Mouse (Mus musculus) heart, adult 2 months (tissue): ENCODE measurements around the gene Rassf8. TPM values are rescaled to one million over a fixed set of nuclear protein-coding genes. Genes with fewer than 3 reads are reported as not detected.

Source experiments
- DNase-seq, 2 experiments: peaks; one replicate each; pipeline ENCODE4 v3.0.0; 2021
- H3K27ac ChIP-seq: fragments of 200-600 bp; 2 replicates; pipeline ENCODE4 v1.8.1; 2022
- H3K27me3 ChIP-seq: fragments of 200-500 bp; 2 replicates; pipeline ENCODE4 v1.6.1; 2012; ENCODE audit warnings: mild to moderate bottlenecking, low read length, inconsistent platforms, mixed read lengths; ENCODE audit not compliant: control insufficient read depth, insufficient read depth
- H3K36me3 ChIP-seq: fragments of 200-500 bp; 2 replicates; pipeline ENCODE4 v1.6.1; 2012; ENCODE audit warnings: low read length, inconsistent platforms; ENCODE audit not compliant: control insufficient read depth, insufficient read depth
- H3K4me1 ChIP-seq: fragments of 200-500 bp; 2 replicates; pipeline ENCODE4 v1.6.1; 2011; ENCODE audit warnings: low read length; ENCODE audit not compliant: control insufficient read depth, insufficient read depth
- H3K4me3 ChIP-seq: fragments of 200-600 bp; 2 replicates; pipeline ENCODE4 v1.8.1; 2022
- H3K79me2 ChIP-seq: fragments of 200-500 bp; replicated peaks from 2 replicates; pipeline ENCODE4 v1.6.1; 2012; ENCODE audit warnings: mild to moderate bottlenecking, inconsistent platforms, low read length, moderate library complexity, mixed read lengths; ENCODE audit not compliant: control insufficient read depth, insufficient read depth
- H3K9ac ChIP-seq: fragments of 200-500 bp; 2 replicates; pipeline ENCODE4 v1.6.1; 2012; ENCODE audit warnings: low read depth, mild to moderate bottlenecking, control low read depth, inconsistent platforms, low read length, mixed read lengths
- CTCF ChIP-seq: fragments of 200-600 bp; IDR thresholded peaks from 2 replicates; pipeline ENCODE4 v1.8.1; 2022; ENCODE audit warnings: antibody characterized with exemption, mild to moderate bottlenecking, moderate library complexity
- EP300 ChIP-seq: fragments of 200-500 bp; IDR thresholded peaks from 2 replicates; pipeline ENCODE4 v1.6.1; 2011; ENCODE audit warnings: low read depth, low read length, control low read depth; ENCODE audit not compliant: insufficient read depth
- POLR2A ChIP-seq: fragments of 200-500 bp; IDR thresholded peaks from 2 replicates; pipeline ENCODE4 v1.6.1; 2011; ENCODE audit warnings: mild to moderate bottlenecking, low read depth, low read length, control low read depth; ENCODE audit not compliant: insufficient read depth
- WGBS: fragments of 180-500 bp; shearing (Covaris S2); methylation state at CpG from one replicate; pipeline ENCODE4 v1.1.7; 2018; 5-methylcytosine and 5-hydroxymethylcytosine counted together
- intact Hi-C: fragments of 180-260 bp; cut with DNase I; formaldehyde crosslinking; loops from one replicate; pipeline ENCODE4 v1.15.1; 2025
- polyA plus RNA-seq: library from polyadenylated mRNA; depleted of rRNA; stranded (reverse); fragments of >200 nt; gene quantifications from 2 replicates; pipeline ENCODE4 v1.2.3, GENCODE M21; 2012; rRNA removed
- total RNA-seq, 2 experiments: library from RNA; stranded (reverse); gene quantifications; 2 replicates each; pipeline ENCODE4 v1.2.3; 2021

Rassf8 gene
- total and polyA plus RNA-seq, 3 experiments = 18.1 to 58.2 (median 56.9) TPM

DNA sequence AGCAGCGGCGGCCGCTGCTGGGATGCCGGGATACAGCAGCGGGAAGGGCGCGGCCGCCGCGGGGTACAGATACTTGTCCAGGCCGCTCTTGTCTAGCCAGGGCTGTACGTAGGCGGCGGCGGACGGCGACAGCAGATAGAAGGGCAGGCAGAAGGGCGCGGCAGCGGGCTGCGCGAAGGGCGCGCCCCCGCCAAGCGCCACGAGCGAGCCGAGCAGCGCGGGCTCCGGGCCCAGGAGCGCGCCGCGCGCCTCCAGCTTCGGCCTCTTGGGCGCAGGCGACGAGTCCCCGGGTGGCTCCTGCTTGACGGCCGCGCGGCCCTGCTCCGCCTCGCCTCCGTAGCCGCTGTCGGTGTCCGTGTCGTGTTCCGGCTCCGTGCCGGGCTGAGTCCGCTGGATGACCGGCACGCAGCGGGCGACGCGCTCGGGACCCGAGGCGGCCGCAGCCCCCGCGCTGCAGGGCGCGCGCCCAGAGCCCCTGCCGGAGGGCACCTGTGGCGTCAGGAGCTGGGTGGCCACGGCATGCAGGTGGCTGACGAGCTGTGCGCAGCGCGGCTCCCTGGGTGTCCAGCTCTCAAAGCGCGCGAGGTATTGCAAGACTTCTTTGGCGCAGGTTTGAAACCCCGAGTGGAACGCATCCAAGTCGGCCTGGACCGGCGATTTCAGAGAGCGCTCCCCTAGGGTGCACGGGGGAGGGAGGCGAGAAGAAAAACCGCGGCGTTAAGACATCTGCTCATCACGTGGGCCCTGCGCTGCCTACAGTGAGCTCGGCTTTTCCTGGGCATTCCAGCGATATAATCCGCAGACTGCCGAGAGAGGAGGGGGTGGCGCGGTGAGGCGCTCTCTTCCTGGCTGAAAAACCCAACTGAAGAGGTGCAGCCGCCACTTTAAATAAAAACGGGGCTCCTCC, 116.8 kb downstream of the Rassf8 start:
- H3K9ac ChIP-seq = peak overlapping the region; percentile 99
- no peak for TF ChIP-seq CTCF
- TF ChIP-seq POLR2A = peak; percentile 55
- peak; percentile 39; the same call in 1 of the 2 replicates for TF ChIP-seq EP300
- H3K79me2 ChIP-seq = 0 out of 2 replicates have a peak, but pooled peaks cover 4% of the 10 kb centered on the region
- H3K4me1 ChIP-seq = peaks cover 6% of the 10 kb centered on the region
- peak; percentile 81 to 85 for DNase-seq
- under 1% methylated on average over 105 of the region's 105 CpGs for WGBS
- H3K4me3 ChIP-seq = peak overlapping the region; percentile 66
- no peaks in the 10 kb centered on the region for H3K27me3 ChIP-seq
- intact Hi-C loops = no loop called here
- peak overlapping the region; percentile 80 for H3K27ac ChIP-seq
- H3K36me3 ChIP-seq = peaks cover 10% of the 10 kb centered on the region

DNA sequence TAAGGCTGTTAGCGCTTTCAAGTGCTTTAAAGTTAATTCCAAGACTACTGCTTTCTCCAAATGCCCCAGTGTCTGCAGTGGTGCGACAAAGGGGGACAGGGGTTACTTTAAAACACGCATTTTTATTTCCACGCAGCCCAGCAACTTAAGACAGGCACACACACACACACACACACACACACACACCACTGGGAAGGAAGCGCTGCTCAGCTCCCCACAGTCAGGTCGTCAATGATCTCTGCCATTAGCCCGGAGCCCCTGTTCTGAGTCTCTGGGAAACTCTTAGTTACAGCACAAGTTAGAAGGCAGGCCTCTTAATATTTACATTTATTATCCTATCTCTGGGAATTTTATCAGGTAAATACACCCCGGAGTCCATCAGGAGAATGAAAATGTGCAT, 117.6 kb downstream of the Rassf8 start:
- TF ChIP-seq POLR2A (no peak; the same call in 1 of the 2 replicates), EP300 (no peak), CTCF (no peak)
- H3K27ac ChIP-seq = peak overlapping the region; percentile 97
- H3K27me3 ChIP-seq = no peaks in the 10 kb centered on the region
- H3K9ac ChIP-seq = peak overlapping the region; percentile 99
- intact Hi-C loops = loop anchor here (2.0 kb wide), 1 partner anchor 407 kb away; no protein-coding TSS in a partner anchor
- peaks cover 10% of the 10 kb centered on the region for H3K36me3 ChIP-seq
- 0 out of 2 replicates have a peak, but pooled peaks cover 4% of the 10 kb centered on the region for H3K79me2 ChIP-seq
- WGBS = 4% methylated on average over 8 of the region's 8 CpGs
- DNase-seq = no peak
- peaks cover 7% of the 10 kb centered on the region for H3K4me1 ChIP-seq
- H3K4me3 ChIP-seq = peak overlapping the region; percentile 66

- under 1% methylated on average over 53 of the region's 57 CpGs for WGBS
These were observed 118.8 kb downstream of the Rassf8 start, which contains the start of gene Bhlhe41 for GRCm38 (mm10) chr6:145865289-145865885. Gene Bhlhe41 (minus strand): TSS chr6:145865558.

DNA sequence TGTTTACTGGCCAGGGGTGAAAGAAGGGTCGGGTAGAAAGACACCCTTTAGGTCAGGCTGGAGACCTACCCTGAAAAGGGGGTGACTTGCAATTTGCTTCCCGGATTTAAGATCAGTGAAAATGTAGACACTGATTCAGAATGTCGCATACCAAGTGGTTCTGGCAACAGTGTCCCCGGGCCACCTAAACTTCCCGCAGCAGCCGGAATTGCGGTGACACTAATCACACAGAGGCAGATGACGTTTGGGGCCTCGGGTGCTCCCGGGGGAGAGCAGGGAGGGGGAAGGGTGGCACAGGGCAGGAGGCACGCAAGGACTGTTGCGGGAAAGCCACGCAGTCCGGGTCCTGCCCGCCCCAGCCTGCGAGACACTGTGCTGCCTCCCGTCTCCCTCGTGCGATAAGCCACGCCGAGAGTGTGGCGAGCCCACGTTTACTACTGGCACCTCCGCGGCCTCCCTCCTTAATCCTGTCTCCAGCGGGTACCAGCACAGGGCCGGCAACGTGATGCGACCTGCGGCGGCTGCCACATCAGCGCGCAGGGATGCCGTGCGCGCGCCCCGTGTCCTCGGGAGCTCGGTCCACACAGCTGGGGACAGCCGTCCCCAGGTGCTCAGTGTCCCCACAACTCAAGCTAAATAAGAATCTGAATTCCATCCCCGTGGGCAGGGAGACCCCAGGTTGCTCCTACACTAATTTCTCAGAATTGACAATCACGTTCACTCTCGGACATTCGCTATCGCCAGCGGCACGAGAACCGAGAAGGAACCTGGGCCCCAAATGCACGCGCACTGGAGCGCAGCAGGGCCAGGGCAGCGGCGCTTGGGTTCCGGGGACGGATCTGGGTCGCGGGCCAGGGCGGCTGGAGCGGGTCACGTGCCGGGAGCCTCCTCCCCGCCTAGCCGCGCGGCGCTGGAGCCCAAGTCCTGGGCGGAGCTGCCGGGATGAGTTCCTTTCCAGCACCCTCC, 119.6 kb downstream of the Rassf8 start:
- peak overlapping the region; percentile 97 for H3K27ac ChIP-seq
- TF ChIP-seq CTCF (no peak), POLR2A (peak; percentile 93), EP300 (peak; percentile 51; the same call in 1 of the 2 replicates)
- peak overlapping the region; percentile 66 for H3K4me3 ChIP-seq
- H3K4me1 ChIP-seq = peaks cover 3% of the 10 kb centered on the region
- intact Hi-C loops = loop anchor here (1.0 to 5.0 kb wide), 4 partner anchors 13 to 405 kb away; partner anchors contain the start of gene Rassf8
- under 1% methylated on average over 69 of the region's 69 CpGs for WGBS
- H3K9ac ChIP-seq = peak overlapping the region; percentile 99
- H3K27me3 ChIP-seq = no peaks in the 10 kb centered on the region
- peak; percentile 94 to 95 for DNase-seq
- H3K36me3 ChIP-seq = peaks cover 2% of the 10 kb centered on the region
- 0 out of 2 replicates have a peak, but pooled peaks cover 2% of the 10 kb centered on the region for H3K79me2 ChIP-seq

More at GRCm38 (mm10) chr6:145865289-145865885, 118.8 kb downstream of the Rassf8 start, which contains the start of gene Bhlhe41:
- peak within 1 kb of the TSS; percentile 97 for H3K27ac ChIP-seq
- TF ChIP-seq CTCF (no peak), EP300 (peak; percentile 73; the same call in 1 of the 2 replicates), POLR2A (peak; percentile 77)
- peaks cover 5% of the 10 kb centered on the region for H3K36me3 ChIP-seq
- peak within 1 kb of the TSS; percentile 66 for H3K4me3 ChIP-seq
- peaks cover 3% of the 10 kb centered on the region for H3K4me1 ChIP-seq
- intact Hi-C loops = loop anchor here (2.0 to 5.0 kb wide), 2 partner anchors 118 to 405 kb away; partner anchors contain the start of gene Rassf8
- H3K79me2 ChIP-seq = 0 out of 2 replicates have a peak, but pooled peaks cover 2% of the 10 kb centered on the region
- H3K27me3 ChIP-seq = no peaks in the 10 kb centered on the region
- DNase-seq = peak; percentile 83 to 87
- peak within 1 kb of the TSS; percentile 99 for H3K9ac ChIP-seq

- Histone ChIP-seq H3K79me2 (0 out of 2 replicates have a peak, but pooled peaks cover 2% of the 10 kb centered on the region), H3K4me1 (peaks cover 6% of the 10 kb centered on the region), H3K4me3 (no peak overlapping the region)
These were observed 120.6 kb downstream of the Rassf8 start for GRCm38 (mm10) chr6:145867111-145867510.

More at GRCm38 (mm10) chr6:145867111-145867510, 120.6 kb downstream of the Rassf8 start:
- 63% methylated on average over 3 of the region's 3 CpGs for WGBS
- Histone ChIP-seq H3K27ac (peak overlapping the region; percentile 97), H3K9ac (no peak overlapping the region), H3K27me3 (no peaks in the 10 kb centered on the region), H3K36me3 (peaks cover 2% of the 10 kb centered on the region)
- intact Hi-C loops = loop anchor here (2.0 to 5.0 kb wide), 2 partner anchors 14 to 120 kb away; partner anchors contain the start of gene Rassf8
- no peak for TF ChIP-seq EP300
- no peak for TF ChIP-seq POLR2A
- no peak for TF ChIP-seq CTCF
- DNase-seq = no peak

Other genes with a start within 250 kb of the Rassf8 start
- gene Lmntd1, start 132.4 kb upstream of the Rassf8 start, total RNA-seq = 1 to 10 TPM; 2.0 to 2.2 TPM
- gene Lmntd1, start 132.4 kb upstream of the Rassf8 start, polyA plus RNA-seq = 6.7 and 11.4 TPM in 2 replicates
- under 1 TPM; 0.20 to 0.31 TPM for gene Tuba3b, start 131.0 kb upstream of the Rassf8 start, total RNA-seq
- gene Tuba3b, start 131.0 kb upstream of the Rassf8 start, polyA plus RNA-seq = 0.67 and 0.68 TPM in 2 replicates
- gene Bhlhe41, start 118.8 kb downstream of the Rassf8 start, total RNA-seq = 10 to 100 TPM; 10.4 to 32.3 TPM
- 4.7 and 4.9 TPM in 2 replicates for gene Bhlhe41, start 118.8 kb downstream of the Rassf8 start, polyA plus RNA-seq
- 100 to 1,000 TPM; 104 to 114 TPM for gene Sspn, start 184.9 kb downstream of the Rassf8 start, total RNA-seq
- 62.1 and 102 TPM in 2 replicates for gene Sspn, start 184.9 kb downstream of the Rassf8 start, polyA plus RNA-seq